Mouse (Mus musculus) forebrain, embryonic 12.5 days (tissue): ENCODE measurements around the gene Nrxn3. TPM values are rescaled to one million over a fixed set of nuclear protein-coding genes. Genes with fewer than 3 reads are reported as not detected.

Experiments used
- ATAC-seq: fragments of 200-750 bp; cut with Nextera tagmentation; 2 replicates; pipeline ENCODE4 v1.8.0; 2017; ENCODE audit warnings: moderate TSS enrichment; ENCODE audit not compliant: low FRiP score
- H3K27ac ChIP-seq: fragments of 300-500 bp; sonication (generic); 2 replicates; pipeline ENCODE4 v1.5.1; 2016; ENCODE audit warnings: mild to moderate bottlenecking
- H3K27me3 ChIP-seq: fragments of 300-500 bp; sonication (generic); 2 replicates; pipeline ENCODE4 v1.6.1; 2016; ENCODE audit warnings: mild to moderate bottlenecking
- H3K36me3 ChIP-seq: fragments of 300-500 bp; sonication (generic); replicated peaks from 2 replicates; pipeline ENCODE4 v1.6.1; 2016; ENCODE audit warnings: mild to moderate bottlenecking
- H3K4me1 ChIP-seq: fragments of 300-500 bp; sonication (generic); 2 replicates; pipeline ENCODE4 v1.6.1; 2016
- H3K4me2 ChIP-seq: fragments of 300-500 bp; sonication (generic); 2 replicates; pipeline ENCODE4 v1.6.1; 2016; ENCODE audit warnings: mild to moderate bottlenecking, moderate library complexity
- H3K4me3 ChIP-seq: fragments of 300-500 bp; sonication (generic); replicated peaks from 2 replicates; pipeline ENCODE4 v1.5.1; 2016; ENCODE audit warnings: mild to moderate bottlenecking
- H3K9ac ChIP-seq: fragments of 300-500 bp; sonication (generic); 2 replicates; pipeline ENCODE4 v1.6.1; 2016; ENCODE audit warnings: mild to moderate bottlenecking
- H3K9me3 ChIP-seq: fragments of 300-500 bp; sonication (generic); 2 replicates; pipeline ENCODE4 v1.6.1; 2016
- WGBS: fragments of 180-500 bp; shearing (Covaris S2); methylation state at CpG from one replicate; pipeline ENCODE4 v1.1.7; 2016; 5-methylcytosine and 5-hydroxymethylcytosine counted together
- polyA plus RNA-seq: library from polyadenylated mRNA; unstranded; fragments of >200 nt; fragmentation: Nextera tagmentation; extraction: Ambion mirVana; gene quantifications from 2 replicates; pipeline ENCODE4 v1.2.1, GENCODE M21; 2016

The Nrxn3 gene
- polyA plus RNA-seq, 1 experiment from 2014 or later = 62.2 TPM

DNA sequence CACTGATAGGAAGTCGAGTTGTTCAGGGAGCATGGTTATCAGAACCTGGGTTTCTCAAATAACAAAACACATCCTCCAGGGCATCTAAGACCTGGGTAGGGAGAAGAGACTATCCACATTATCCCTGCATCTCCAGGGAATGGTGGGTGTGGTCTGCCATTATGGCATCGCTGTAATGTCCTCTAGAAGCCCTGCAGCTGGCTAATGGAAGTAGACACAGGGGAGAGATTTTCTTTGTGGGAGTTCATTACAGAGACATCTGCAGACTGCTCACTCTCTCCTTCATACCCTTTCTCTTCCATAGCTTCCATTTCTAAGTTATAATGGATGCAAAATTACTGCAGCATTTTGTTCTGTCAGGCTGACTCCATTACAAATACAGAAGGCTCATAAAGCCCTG is 950.1 kb downstream of the Nrxn3 start:
- no peak overlapping the region for H3K4me3 ChIP-seq
- H3K36me3 ChIP-seq = no peaks in the 10 kb centered on the region
- no peaks in the 10 kb centered on the region for H3K27me3 ChIP-seq
- no peaks in the 10 kb centered on the region for H3K4me1 ChIP-seq
- no peak overlapping the region for H3K27ac ChIP-seq
- WGBS = 84% methylated on average over 2 of the region's 2 CpGs
- ATAC-seq = no peak
- H3K4me2 ChIP-seq = no peak overlapping the region
- H3K9me3 ChIP-seq = no peaks in the 10 kb centered on the region
- H3K9ac ChIP-seq = no peak overlapping the region

DNA sequence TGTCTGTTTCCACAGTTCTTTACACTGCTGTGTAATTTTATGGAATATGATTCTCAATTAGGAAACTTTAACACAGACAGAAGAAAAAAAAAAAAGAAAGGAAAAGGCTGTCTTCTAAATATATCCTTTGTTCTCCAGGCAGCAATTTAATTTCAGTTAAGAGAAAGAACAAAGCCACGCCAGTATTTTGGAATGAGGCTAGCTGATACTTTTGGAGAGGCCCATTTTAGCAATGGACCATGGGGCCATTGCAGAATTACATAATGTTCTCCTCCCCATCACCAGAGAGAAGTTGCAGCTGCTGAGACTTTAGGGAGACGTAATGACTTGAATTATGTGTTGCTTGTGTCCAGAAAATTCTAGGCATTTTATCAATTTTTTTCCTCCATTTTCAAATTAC is 963.0 kb downstream of the Nrxn3 start:
- ATAC-seq = no peak
- Histone ChIP-seq H3K4me1 (no peaks in the 10 kb centered on the region), H3K4me2 (no peak overlapping the region), H3K9ac (no peak overlapping the region), H3K27me3 (no peaks in the 10 kb centered on the region), H3K27ac (no peak overlapping the region), H3K9me3 (no peaks in the 10 kb centered on the region), H3K4me3 (no peak overlapping the region), H3K36me3 (no peaks in the 10 kb centered on the region)
- 81% methylated on average over 2 of the region's 2 CpGs for WGBS

DNA sequence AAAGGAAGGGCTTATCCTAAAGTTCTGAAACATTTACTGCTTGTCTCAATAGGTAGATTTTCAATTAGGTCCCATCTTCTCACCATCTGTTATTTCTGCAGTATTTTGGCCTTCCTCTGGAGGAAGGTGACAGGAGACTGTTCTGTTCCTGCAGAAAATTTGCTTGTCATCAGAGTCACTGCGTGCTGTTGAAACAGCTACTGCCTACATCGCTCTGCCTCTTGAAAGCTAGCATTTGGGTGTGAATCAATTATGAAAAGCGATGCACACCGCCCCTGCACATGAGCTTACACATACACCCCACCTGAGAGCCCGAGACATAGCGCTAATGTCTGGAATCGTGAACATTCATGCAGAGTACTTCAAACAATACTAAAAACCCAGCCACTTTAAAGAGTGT is 966.4 kb downstream of the Nrxn3 start:
- Histone ChIP-seq H3K36me3 (no peaks in the 10 kb centered on the region), H3K4me1 (no peaks in the 10 kb centered on the region), H3K4me2 (no peak overlapping the region), H3K9ac (no peak overlapping the region), H3K4me3 (no peak overlapping the region), H3K27me3 (no peaks in the 10 kb centered on the region), H3K27ac (no peak overlapping the region), H3K9me3 (no peaks in the 10 kb centered on the region)
- no peak for ATAC-seq
- 92% methylated on average over 7 of the region's 7 CpGs for WGBS

DNA sequence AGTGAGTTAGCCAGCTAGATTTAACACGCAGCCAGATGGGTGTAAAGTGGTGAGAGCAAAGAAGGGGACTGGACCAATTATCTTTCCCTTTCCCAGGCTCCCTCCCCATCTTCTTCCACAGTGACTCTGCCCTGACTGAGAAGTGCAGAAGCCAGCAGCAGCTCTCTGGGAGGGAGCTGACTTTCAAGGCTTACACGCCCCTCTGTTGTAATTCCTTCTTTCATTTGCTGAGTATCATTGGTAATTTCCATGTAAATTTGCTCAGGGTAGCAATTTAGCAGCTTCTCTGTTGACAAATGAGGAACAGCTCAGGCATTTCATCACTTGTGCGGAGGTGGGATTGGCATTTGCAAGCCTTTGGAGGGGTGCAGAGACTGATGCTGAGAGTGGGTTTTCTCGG is 976.8 kb downstream of the Nrxn3 start:
- H3K27ac ChIP-seq = no peak overlapping the region
- peaks cover 15% of the 10 kb centered on the region; the same call in 1 of the 2 replicates for H3K4me1 ChIP-seq
- H3K4me2 ChIP-seq = no peak overlapping the region
- ATAC-seq = peak; percentile 69
- 3% methylated on average over 4 of the region's 4 CpGs for whole genome bisulfite sequencing
- H3K9me3 ChIP-seq = no peaks in the 10 kb centered on the region
- no peak overlapping the region for H3K9ac ChIP-seq
- H3K27me3 ChIP-seq = 0 out of 2 replicates have a peak, but pooled peaks cover 4% of the 10 kb centered on the region
- H3K36me3 ChIP-seq = no peaks in the 10 kb centered on the region
- no peak overlapping the region for H3K4me3 ChIP-seq

DNA sequence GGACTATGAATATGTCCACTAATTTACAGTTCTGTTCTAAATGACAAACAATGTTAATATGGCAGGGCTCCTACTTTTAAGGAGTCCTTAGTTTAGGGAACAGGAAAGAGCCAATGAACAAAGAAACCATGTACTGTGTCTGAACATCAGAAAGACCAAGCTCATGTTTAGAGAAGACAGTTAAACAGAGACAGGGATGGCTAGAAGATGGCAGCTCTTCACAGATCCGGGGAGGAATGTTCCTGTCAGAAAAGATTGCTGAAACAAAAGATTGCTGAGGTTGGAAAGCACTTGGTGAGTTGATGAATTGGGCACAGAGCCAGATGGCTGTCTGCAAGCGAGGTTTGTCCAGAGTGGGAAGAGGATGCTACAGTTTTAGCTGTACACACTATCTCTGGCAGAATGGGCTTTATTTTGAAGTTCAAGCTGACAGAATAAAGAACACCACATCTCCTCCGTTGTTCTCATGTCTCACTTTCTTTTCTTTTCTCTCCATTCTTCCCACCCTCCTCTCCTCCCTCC is 978.3 kb downstream of the Nrxn3 start:
- 0 out of 2 replicates have a peak, but pooled peaks cover 4% of the 10 kb centered on the region for H3K27me3 ChIP-seq
- no peaks in the 10 kb centered on the region for H3K36me3 ChIP-seq
- H3K9me3 ChIP-seq = no peaks in the 10 kb centered on the region
- no peak overlapping the region for H3K27ac ChIP-seq
- H3K9ac ChIP-seq = no peak overlapping the region
- H3K4me3 ChIP-seq = no peak overlapping the region
- H3K4me2 ChIP-seq = no peak overlapping the region
- no peak for ATAC-seq
- peaks cover 15% of the 10 kb centered on the region; the same call in 1 of the 2 replicates for H3K4me1 ChIP-seq
- 48% methylated on average over 3 of the region's 3 CpGs for WGBS

GRCm38 (mm10) chr12:89702931-89703330 is 980.3 kb downstream of the Nrxn3 start:
- Histone ChIP-seq H3K27ac (no peak overlapping the region), H3K4me3 (no peak overlapping the region), H3K27me3 (0 out of 2 replicates have a peak, but pooled peaks cover 4% of the 10 kb centered on the region), H3K4me2 (no peak overlapping the region), H3K36me3 (no peaks in the 10 kb centered on the region), H3K4me1 (peaks cover 15% of the 10 kb centered on the region; the same call in 1 of the 2 replicates), H3K9me3 (no peaks in the 10 kb centered on the region), H3K9ac (no peak overlapping the region)
- no peak for ATAC-seq
- WGBS = 93% methylated on average over 1 of the region's 1 CpGs

DNA sequence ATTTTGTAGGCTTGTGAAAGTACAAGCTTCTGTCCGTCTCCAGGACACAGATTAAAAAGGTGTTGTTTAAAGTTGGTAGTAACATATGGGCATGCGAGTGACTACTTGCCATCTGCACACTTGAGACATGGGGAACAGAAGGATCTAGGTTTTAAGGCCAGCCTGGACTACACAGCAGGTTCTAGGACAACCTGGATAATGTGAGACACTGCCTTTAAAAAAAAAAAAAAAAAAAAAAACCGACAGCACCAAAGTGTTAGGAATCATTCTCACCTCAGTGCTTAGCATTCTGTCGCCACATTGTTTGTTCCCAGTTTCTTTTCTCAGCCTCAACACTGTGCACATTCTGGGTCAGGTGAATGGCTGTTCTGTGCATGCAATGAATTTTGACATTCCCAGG is 985.2 kb downstream of the Nrxn3 start:
- Histone ChIP-seq H3K4me2 (no peak overlapping the region), H3K4me1 (no peaks in the 10 kb centered on the region), H3K9me3 (no peaks in the 10 kb centered on the region), H3K9ac (no peak overlapping the region), H3K27ac (no peak overlapping the region), H3K27me3 (no peaks in the 10 kb centered on the region), H3K36me3 (no peaks in the 10 kb centered on the region), H3K4me3 (no peak overlapping the region)
- no peak for ATAC-seq
- 76% methylated on average over 4 of the region's 4 CpGs for WGBS

DNA sequence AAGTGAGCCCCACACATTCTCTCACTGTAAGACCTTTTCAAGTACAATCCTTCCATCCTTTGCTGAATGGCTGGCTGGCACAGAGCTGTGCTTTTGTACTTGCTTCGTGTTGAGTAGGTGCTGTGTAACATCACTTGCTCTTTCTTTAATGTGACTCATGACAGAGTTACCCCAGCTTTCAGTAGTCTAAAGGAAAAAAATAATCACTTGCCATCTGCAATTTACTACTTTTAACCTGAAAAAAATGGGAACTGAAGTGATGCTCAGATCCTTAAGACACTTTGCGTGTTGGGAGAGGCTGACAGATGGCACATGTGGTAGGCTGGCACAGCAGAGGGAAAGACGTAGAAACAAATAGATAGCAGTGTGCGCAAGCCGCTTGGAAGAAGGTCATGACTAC is 987.8 kb downstream of the Nrxn3 start:
- Histone ChIP-seq H3K27ac (no peak overlapping the region), H3K9me3 (no peaks in the 10 kb centered on the region), H3K4me1 (no peaks in the 10 kb centered on the region), H3K36me3 (no peaks in the 10 kb centered on the region), H3K27me3 (no peaks in the 10 kb centered on the region), H3K4me2 (no peak overlapping the region), H3K9ac (no peak overlapping the region), H3K4me3 (no peak overlapping the region)
- no peak for ATAC-seq
- WGBS = 86% methylated on average over 5 of the region's 5 CpGs

GRCm38 (mm10) chr12:89711791-89712190 is 989.1 kb downstream of the Nrxn3 start:
- WGBS = 88% methylated on average over 1 of the region's 1 CpGs
- Histone ChIP-seq H3K36me3 (no peaks in the 10 kb centered on the region), H3K27ac (no peak overlapping the region), H3K9me3 (no peaks in the 10 kb centered on the region), H3K4me3 (no peak overlapping the region), H3K4me2 (no peak overlapping the region), H3K9ac (no peak overlapping the region), H3K4me1 (no peaks in the 10 kb centered on the region), H3K27me3 (no peaks in the 10 kb centered on the region)
- ATAC-seq = no peak

DNA sequence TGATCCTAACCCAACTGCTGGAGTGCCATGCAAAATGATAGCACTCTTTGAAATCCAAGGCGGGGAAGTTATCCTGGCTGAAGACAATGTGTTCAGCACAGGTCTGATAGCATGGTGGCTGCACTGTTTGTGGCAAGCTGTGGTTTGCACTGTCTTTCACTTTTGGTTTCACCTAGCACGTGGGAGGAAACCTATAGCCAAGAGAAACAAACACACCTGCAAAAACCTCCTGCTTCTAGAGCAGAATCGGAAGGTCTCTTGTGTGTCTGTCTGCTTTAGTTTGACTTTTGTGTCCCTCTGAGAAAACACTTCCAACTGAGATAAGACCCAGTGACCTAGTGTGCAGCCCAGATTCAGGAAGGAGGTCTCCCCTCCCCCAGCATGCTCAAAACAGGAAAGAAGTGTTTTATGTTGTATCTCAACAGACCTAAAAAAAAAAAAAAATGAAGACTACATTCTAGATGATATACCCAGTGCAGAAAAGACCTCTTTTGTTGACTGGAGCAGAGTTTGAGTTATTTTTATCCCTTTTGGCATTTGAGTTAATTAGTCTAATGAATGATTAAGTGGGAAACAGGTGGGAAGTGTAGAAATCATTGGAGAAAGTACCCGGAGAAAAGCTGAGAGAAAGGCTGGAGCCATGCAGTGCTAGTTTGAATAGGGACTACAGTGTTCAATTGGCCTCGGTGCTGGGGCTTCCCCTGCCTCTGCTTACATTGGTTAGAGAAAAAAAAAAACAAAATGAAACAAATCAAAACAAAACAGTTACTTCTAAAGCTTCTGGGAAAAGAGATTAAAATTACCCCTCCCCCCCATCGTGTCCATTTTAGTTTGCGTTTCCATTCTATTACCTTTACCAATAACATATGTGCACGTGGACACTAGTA is 996.8 kb downstream of the Nrxn3 start:
- no peaks in the 10 kb centered on the region for H3K36me3 ChIP-seq
- ATAC-seq = no peak
- no peak overlapping the region for H3K4me2 ChIP-seq
- H3K4me1 ChIP-seq = no peaks in the 10 kb centered on the region
- no peak overlapping the region for H3K4me3 ChIP-seq
- H3K9me3 ChIP-seq = no peaks in the 10 kb centered on the region
- no peak overlapping the region for H3K27ac ChIP-seq
- WGBS = 22% methylated on average over 8 of the region's 8 CpGs
- H3K27me3 ChIP-seq = no peaks in the 10 kb centered on the region
- H3K9ac ChIP-seq = no peak overlapping the region

DNA sequence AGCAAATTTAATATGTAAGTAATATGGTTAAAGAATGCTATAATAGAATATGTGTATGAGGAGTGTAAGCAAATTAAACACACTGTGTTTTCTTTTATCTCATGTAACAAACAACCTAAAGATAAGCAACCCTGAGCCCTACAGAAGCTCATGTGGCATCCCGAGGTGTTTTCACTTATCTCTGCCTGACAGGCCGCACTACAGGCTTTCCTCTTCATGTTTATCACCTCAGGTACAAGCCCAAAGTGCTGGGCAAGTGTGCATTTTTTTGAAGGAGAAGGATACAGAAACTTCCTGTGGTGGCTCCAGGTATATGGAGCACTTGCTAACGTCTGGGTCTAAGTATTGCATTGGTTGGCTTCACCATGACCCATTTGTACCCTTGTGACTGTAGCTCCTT is 998.3 kb downstream of the Nrxn3 start:
- 80% methylated on average over 3 of the region's 3 CpGs for WGBS
- H3K4me1 ChIP-seq = no peaks in the 10 kb centered on the region
- H3K4me2 ChIP-seq = no peak overlapping the region
- no peak overlapping the region for H3K9ac ChIP-seq
- no peak for ATAC-seq
- no peaks in the 10 kb centered on the region for H3K36me3 ChIP-seq
- no peaks in the 10 kb centered on the region for H3K27me3 ChIP-seq
- H3K9me3 ChIP-seq = no peaks in the 10 kb centered on the region
- H3K27ac ChIP-seq = no peak overlapping the region
- no peak overlapping the region for H3K4me3 ChIP-seq

DNA sequence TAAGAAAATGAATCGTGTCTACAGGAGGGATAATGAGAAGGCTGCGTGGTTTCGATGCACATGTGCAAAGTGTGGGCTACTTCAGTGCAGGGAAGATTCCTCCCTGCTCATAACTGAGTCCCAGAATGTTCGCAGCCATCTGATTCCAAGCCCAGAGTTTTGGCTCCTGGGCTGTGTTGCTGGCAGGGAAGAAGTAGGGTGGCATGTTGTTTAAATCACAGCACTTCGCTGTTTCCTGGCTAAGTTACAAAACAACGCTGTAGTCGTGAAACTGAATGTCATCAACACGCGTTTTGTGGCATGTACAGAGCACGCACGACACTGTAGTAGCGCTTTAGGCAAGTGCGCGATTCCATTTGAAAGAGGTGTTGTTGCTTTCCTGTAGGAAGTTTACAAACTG is 999.8 kb downstream of the Nrxn3 start:
- H3K9ac ChIP-seq = no peak overlapping the region
- no peak overlapping the region for H3K27ac ChIP-seq
- no peaks in the 10 kb centered on the region for H3K9me3 ChIP-seq
- no peaks in the 10 kb centered on the region for H3K4me1 ChIP-seq
- H3K4me2 ChIP-seq = no peak overlapping the region
- ATAC-seq = no peak
- no peaks in the 10 kb centered on the region for H3K27me3 ChIP-seq
- H3K4me3 ChIP-seq = no peak overlapping the region
- 86% methylated on average over 14 of the region's 14 CpGs for WGBS
- no peaks in the 10 kb centered on the region for H3K36me3 ChIP-seq

GRCm38 (mm10) chr12:89724048-89724447 is 1001.4 kb downstream of the Nrxn3 start:
- Histone ChIP-seq H3K9me3 (no peaks in the 10 kb centered on the region), H3K4me1 (no peaks in the 10 kb centered on the region), H3K4me2 (no peak overlapping the region), H3K9ac (no peak overlapping the region), H3K36me3 (no peaks in the 10 kb centered on the region), H3K27me3 (no peaks in the 10 kb centered on the region), H3K4me3 (no peak overlapping the region), H3K27ac (no peak overlapping the region)
- no peak for ATAC-seq
- 44% methylated on average over 3 of the region's 3 CpGs for WGBS
